Mouse (Mus musculus) kidney, embryonic 16.5 days (tissue): ENCODE data around the gene Omt2b. TPM values are rescaled to one million over a fixed set of nuclear protein-coding genes. Genes with fewer than 3 reads are reported as not detected.
"Not testable (repeated sequence)": the region's sequence is repeated elsewhere in the genome, so short reads cannot be mapped to it uniquely, and the experiment has no call there.

Source experiments
- ATAC-seq: fragments of 200-750 bp; cut with Nextera tagmentation; 2 replicates; pipeline ENCODE4 v1.8.0; 2017; ENCODE audit warnings: moderate TSS enrichment; ENCODE audit not compliant: low FRiP score, low TSS enrichment
- H3K27ac ChIP-seq: fragments of 300-500 bp; sonication (generic); 2 replicates; pipeline ENCODE4 v1.5.1; 2014; ENCODE audit warnings: low read length
- H3K27me3 ChIP-seq: fragments of 300-500 bp; sonication (generic); 2 replicates; pipeline ENCODE4 v1.6.1; 2014; ENCODE audit warnings: low read length, control low read depth, mixed read lengths; ENCODE audit not compliant: insufficient read depth
- H3K36me3 ChIP-seq: fragments of 300-500 bp; sonication (generic); 2 replicates; pipeline ENCODE4 v1.6.1; 2014; ENCODE audit warnings: low read length, control low read depth, mixed read lengths; ENCODE audit not compliant: insufficient read depth
- H3K4me1 ChIP-seq: fragments of 300-500 bp; sonication (generic); 2 replicates; pipeline ENCODE4 v1.6.1; 2014; ENCODE audit warnings: low read length, control low read depth, mixed read lengths; ENCODE audit not compliant: insufficient read depth
- H3K4me2 ChIP-seq: fragments of 300-500 bp; sonication (generic); replicated peaks from 2 replicates; pipeline ENCODE4 v1.6.1; 2014; ENCODE audit warnings: low read depth, low read length
- H3K4me3 ChIP-seq: fragments of 300-500 bp; sonication (generic); 2 replicates; pipeline ENCODE4 v1.5.1; 2014; ENCODE audit warnings: mild to moderate bottlenecking, low read length
- H3K9ac ChIP-seq: fragments of 300-500 bp; sonication (generic); replicated peaks from 2 replicates; pipeline ENCODE4 v1.6.1; 2014; ENCODE audit warnings: low read length
- H3K9me3 ChIP-seq: fragments of 300-500 bp; sonication (generic); 2 replicates; pipeline ENCODE4 v1.6.1; 2016; ENCODE audit warnings: low read length, control low read depth
- WGBS: fragments of 180-500 bp; shearing (Covaris S2); extraction: QIAGEN DNeasy Blood & Tissue Kit; methylation state at CpG from one replicate; pipeline ENCODE4 v1.1.7; 2014; 5-methylcytosine and 5-hydroxymethylcytosine counted together
- polyA plus RNA-seq: library from polyadenylated mRNA; unstranded; fragments of >200 nt; fragmentation: Nextera tagmentation; extraction: Ambion mirVana; gene quantifications from 2 replicates; pipeline ENCODE4 v1.2.1, GENCODE M21; 2015

Omt2b gene
- polyA plus RNA-seq, result not detected in 2 replicates

DNA sequence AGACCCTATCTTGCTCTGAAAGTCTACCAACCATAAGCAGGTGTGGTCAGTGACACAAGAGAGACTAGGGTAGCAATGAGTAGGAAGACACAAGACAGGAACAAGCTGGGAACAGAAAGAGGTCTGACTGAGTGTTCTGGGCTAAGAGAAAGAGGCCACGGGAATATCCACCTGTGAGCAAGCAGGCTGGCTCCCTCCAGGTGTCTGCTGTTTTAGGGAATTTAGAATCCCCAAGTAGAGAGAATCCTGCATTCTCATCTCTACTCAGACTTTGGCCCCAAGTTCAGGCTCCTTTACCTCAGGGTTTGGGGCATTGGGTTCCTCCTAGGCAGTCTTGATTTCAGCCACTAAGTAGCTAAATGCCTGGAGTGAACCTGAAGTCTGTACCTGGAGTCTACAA is at the start of gene Omt2b:
TSS of gene Omt2b (plus strand) at position 301 of the 400 bp plus-strand sequence.
- not testable (repeated sequence) for H3K9me3 ChIP-seq, H3K4me2 ChIP-seq, ATAC-seq, H3K36me3 ChIP-seq, H3K27ac ChIP-seq, H3K4me1 ChIP-seq, H3K9ac ChIP-seq, H3K27me3 ChIP-seq, H3K4me3 ChIP-seq
- 67% methylated on average over 1 of the region's 1 CpGs for WGBS

GRCm38 (mm10) chr9:78282002-78282711 is 45.2 kb upstream of the Omt2b start:
- WGBS, result 80% methylated on average over 4 of the region's 4 CpGs
- H3K4me2 ChIP-seq, H3K4me1 ChIP-seq, H3K9me3 ChIP-seq, H3K4me3 ChIP-seq, H3K36me3 ChIP-seq, H3K27me3 ChIP-seq, H3K27ac ChIP-seq, H3K9ac ChIP-seq: not testable (repeated sequence)
- peak; percentile 77; the same call in 1 of the 2 replicates for ATAC-seq

- ATAC-seq, H3K4me2 ChIP-seq, H3K9me3 ChIP-seq, H3K27ac ChIP-seq, H3K9ac ChIP-seq, H3K36me3 ChIP-seq, H3K4me3 ChIP-seq, H3K4me1 ChIP-seq, H3K27me3 ChIP-seq: not testable (repeated sequence)
- 75% methylated on average over 1 of the region's 1 CpGs for WGBS
Observed at GRCm38 (mm10) chr9:78289063-78289462, 38.3 kb upstream of the Omt2b start.

DNA sequence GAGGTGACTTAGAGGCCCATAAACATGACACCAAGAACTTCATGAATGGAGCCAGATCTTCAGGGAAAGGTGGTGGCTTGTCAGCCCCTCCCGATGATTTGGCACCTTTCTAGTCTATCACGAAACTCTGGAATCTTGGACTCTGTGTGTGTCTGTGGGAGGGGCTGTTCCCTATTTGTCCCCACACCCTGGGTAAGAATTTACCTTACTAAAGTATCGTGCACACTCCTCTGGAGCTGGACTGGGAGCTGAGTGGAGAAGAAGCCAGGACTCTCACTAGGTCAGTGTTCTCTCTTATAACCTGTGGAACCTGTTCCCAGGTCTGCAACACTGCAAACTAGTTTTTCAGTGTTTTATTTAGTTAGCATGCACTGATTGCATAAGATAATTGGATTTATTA is 37.7 kb upstream of the Omt2b start, which contains the start of gene Gm10639:
TSS of gene Gm10639 (plus strand) at position 201 of the 400 bp plus-strand sequence.
- H3K4me2 ChIP-seq, ATAC-seq, H3K4me3 ChIP-seq, H3K9ac ChIP-seq, H3K27me3 ChIP-seq, H3K36me3 ChIP-seq, H3K4me1 ChIP-seq, H3K9me3 ChIP-seq, H3K27ac ChIP-seq: not testable (repeated sequence)
- WGBS, result 66% methylated on average over 3 of the region's 3 CpGs

DNA sequence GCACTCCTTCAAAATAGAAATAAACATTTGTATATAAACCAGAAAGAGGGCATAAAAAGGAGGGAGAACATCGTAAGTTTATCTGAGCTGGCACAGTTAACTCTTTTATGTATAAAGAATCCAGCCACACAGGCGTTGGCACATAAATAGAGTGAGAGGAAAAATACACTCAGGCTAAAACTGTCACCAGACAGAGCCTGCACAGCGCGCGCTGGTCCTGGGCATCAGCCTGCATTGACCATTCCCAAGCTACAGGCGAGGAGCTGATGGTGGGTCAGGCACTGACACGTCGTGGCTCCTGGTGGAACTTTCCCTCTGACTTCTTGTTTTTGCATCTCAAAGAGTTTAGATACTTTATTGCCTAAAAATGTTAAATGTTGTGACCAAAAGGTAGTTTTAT is 34.9 kb upstream of the Omt2b start:
- H3K4me2 ChIP-seq, H3K27me3 ChIP-seq, H3K4me1 ChIP-seq, ATAC-seq, H3K27ac ChIP-seq, H3K36me3 ChIP-seq, H3K4me3 ChIP-seq, H3K9me3 ChIP-seq, H3K9ac ChIP-seq: not testable (repeated sequence)
- 91% methylated on average over 7 of the region's 8 CpGs for WGBS

- not testable (repeated sequence) for H3K9ac ChIP-seq, H3K4me1 ChIP-seq, H3K9me3 ChIP-seq, H3K36me3 ChIP-seq, H3K27me3 ChIP-seq, H3K4me2 ChIP-seq, H3K4me3 ChIP-seq, H3K27ac ChIP-seq
- peak; percentile 87 for ATAC-seq
- WGBS, result 89% methylated on average over 1 of the region's 1 CpGs
Observed at GRCm38 (mm10) chr9:78293683-78294082, 33.7 kb upstream of the Omt2b start.

GRCm38 (mm10) chr9:78294781-78295180 is 32.6 kb upstream of the Omt2b start:
- H3K36me3 ChIP-seq, result not testable (repeated sequence)
- 59% methylated on average over 4 of the region's 7 CpGs for WGBS

DNA sequence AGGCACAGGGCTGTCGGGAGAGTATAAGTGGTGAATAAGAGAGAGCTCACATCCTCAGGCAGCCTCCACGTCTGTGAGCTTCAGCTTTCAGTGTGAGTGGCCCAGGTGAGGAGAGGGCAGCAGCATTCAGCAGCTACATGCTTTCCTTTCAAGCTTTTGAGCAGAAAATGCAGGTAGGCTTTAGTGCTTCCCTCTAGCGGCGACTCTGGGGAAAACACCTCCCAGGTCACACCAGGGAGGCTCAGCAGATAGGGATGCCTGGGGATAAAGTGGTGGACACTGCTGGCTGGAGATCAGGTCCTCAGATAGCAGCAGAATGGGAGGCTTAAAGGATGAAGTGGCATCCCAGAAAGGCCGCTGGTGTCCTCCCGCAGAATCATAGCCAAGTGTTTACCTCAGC is 31.3 kb upstream of the Omt2b start:
- ATAC-seq, result peak; percentile 44; the same call in 1 of the 2 replicates

More at GRCm38 (mm10) chr9:78294781-78295180, 32.6 kb upstream of the Omt2b start:
- not testable (repeated sequence) for H3K4me2 ChIP-seq, ATAC-seq, H3K4me3 ChIP-seq, H3K4me1 ChIP-seq, H3K27ac ChIP-seq, H3K9ac ChIP-seq, H3K9me3 ChIP-seq, H3K27me3 ChIP-seq

DNA sequence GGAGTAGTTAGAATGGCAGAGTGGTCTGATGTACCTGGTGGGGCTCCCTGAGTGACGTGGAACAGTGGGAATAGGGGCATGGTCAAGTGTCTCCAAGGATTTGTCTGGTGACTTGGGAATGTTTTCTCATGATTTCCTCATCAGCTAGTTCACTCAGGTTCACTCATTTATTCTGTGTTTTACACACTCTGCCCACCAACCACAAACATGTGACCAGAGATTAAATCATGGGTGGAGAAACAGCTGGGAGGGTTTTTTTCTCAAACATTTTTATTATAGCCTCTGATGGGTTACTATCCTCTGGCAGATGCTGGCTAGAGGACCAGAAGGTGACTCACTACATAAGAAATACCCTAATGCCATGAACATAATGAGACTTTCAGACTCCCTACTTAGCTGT is 29.2 kb upstream of the Omt2b start:
- H3K4me3 ChIP-seq, result no peak overlapping the region
- H3K36me3 ChIP-seq, result no peaks in the 10 kb centered on the region
- H3K27me3 ChIP-seq, result no peaks in the 10 kb centered on the region
- no peaks in the 10 kb centered on the region for H3K4me1 ChIP-seq
- no peaks in the 10 kb centered on the region for H3K9me3 ChIP-seq
- WGBS, result 75% methylated on average over 1 of the region's 1 CpGs
- no peak overlapping the region for H3K9ac ChIP-seq
- no peak overlapping the region for H3K27ac ChIP-seq
- no peak overlapping the region for H3K4me2 ChIP-seq
- ATAC-seq, result no peak

More for the DNA sequence above, 31.3 kb upstream of the Omt2b start:
- H3K4me1 ChIP-seq, H3K36me3 ChIP-seq, H3K27ac ChIP-seq, H3K4me3 ChIP-seq, H3K27me3 ChIP-seq, H3K9ac ChIP-seq, H3K9me3 ChIP-seq, H3K4me2 ChIP-seq: not testable (repeated sequence)
- 9% methylated on average over 6 of the region's 6 CpGs for WGBS

DNA sequence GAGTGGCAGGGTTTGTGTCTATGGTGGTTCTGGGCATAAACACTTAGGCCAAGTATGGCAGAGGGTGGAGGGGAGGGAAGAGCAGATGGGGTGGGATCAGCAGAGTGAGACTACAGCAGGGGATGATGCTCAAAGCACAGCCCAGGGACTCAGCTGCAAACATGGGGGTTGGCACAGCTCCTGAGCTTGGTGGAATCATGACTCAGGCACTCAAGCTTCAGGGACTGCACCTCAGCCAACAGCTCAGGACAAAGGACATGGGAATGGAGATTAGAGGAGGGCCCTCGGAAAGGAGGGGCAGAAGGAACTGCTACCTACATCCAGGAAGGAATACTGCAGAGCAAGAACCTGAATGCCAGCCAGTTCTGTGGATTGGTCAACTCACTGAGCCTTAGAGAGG is 28.2 kb upstream of the Omt2b start:
- H3K9me3 ChIP-seq, H3K4me2 ChIP-seq, H3K4me1 ChIP-seq, H3K4me3 ChIP-seq, H3K27ac ChIP-seq, H3K27me3 ChIP-seq, H3K36me3 ChIP-seq, ATAC-seq, H3K9ac ChIP-seq: not testable (repeated sequence)
- 64% methylated on average over 1 of the region's 1 CpGs for WGBS
